Mouse (Mus musculus) limb, embryonic 14.5 days (tissue): ENCODE measurements at regions not wholly inside any gene's neighbourhood (a gene's known extent, or its start where the extent isn't known, plus 50 kb on each side); places are given as distances from the start of the nearest gene placed in this dataset.

Experiments used
- ATAC-seq: fragments of 200-750 bp; cut with Nextera tagmentation; 2 replicates; pipeline ENCODE4 v1.8.0; 2017; ENCODE audit warnings: low read depth, moderate number of reproducible peaks, moderate TSS enrichment; ENCODE audit not compliant: low FRiP score
- DNase-seq: peaks from one replicate; pipeline ENCODE4 v3.0.0-alpha.2; 2015; ENCODE audit warnings: low spot score
- H3K27ac ChIP-seq: fragments of 300-500 bp; sonication (generic); replicated peaks from 2 replicates; pipeline ENCODE4 v1.5.1; 2014; ENCODE audit warnings: low read depth, mild to moderate bottlenecking, low read length, moderate library complexity, mixed read lengths
- H3K27me3 ChIP-seq: fragments of 300-500 bp; sonication (generic); 2 replicates; pipeline ENCODE4 v1.6.1; 2014; ENCODE audit warnings: low read length, mixed read lengths; ENCODE audit not compliant: control insufficient read depth, insufficient read depth
- H3K36me3 ChIP-seq: fragments of 300-500 bp; sonication (generic); 2 replicates; pipeline ENCODE4 v1.6.1; 2014; ENCODE audit warnings: mild to moderate bottlenecking, low read length, moderate library complexity, mixed read lengths; ENCODE audit not compliant: control insufficient read depth, insufficient read depth
- H3K4me1 ChIP-seq: fragments of 300-500 bp; sonication (generic); 2 replicates; pipeline ENCODE4 v1.6.1; 2014; ENCODE audit warnings: antibody characterized with exemption, low read length, mixed read lengths; ENCODE audit not compliant: control insufficient read depth, insufficient read depth
- H3K4me2 ChIP-seq: fragments of 300-500 bp; sonication (generic); replicated peaks from 2 replicates; pipeline ENCODE4 v1.6.1; 2014; ENCODE audit warnings: low read depth, mild to moderate bottlenecking, low read length, moderate library complexity; ENCODE audit not compliant: severe bottlenecking
- H3K4me3 ChIP-seq: fragments of 300-500 bp; sonication (generic); replicated peaks from 2 replicates; pipeline ENCODE4 v1.5.1; 2014; ENCODE audit warnings: low read length
- H3K9ac ChIP-seq: fragments of 300-500 bp; sonication (generic); 2 replicates; pipeline ENCODE4 v1.6.1; 2014; ENCODE audit warnings: mild to moderate bottlenecking, low read depth, low read length, moderate library complexity; ENCODE audit not compliant: severe bottlenecking
- H3K9me3 ChIP-seq: fragments of 300-500 bp; sonication (generic); 2 replicates; pipeline ENCODE4 v1.6.1; 2016; ENCODE audit warnings: low read length; ENCODE audit not compliant: control insufficient read depth
- POLR2A ChIP-seq: fragments of 200-500 bp; IDR thresholded peaks from 2 replicates; pipeline ENCODE4 v1.8.0; 2012; ENCODE audit warnings: inconsistent platforms, mild to moderate bottlenecking, moderate library complexity, borderline replicate concordance; ENCODE audit not compliant: insufficient read depth, insufficient read length; ENCODE audit errors: extremely low read depth
- WGBS: fragments of 180-500 bp; shearing (Covaris S2); extraction: QIAGEN DNeasy Blood & Tissue Kit; methylation state at CpG from one replicate; pipeline ENCODE4 v1.1.7; 2014; 5-methylcytosine and 5-hydroxymethylcytosine counted together

DNA sequence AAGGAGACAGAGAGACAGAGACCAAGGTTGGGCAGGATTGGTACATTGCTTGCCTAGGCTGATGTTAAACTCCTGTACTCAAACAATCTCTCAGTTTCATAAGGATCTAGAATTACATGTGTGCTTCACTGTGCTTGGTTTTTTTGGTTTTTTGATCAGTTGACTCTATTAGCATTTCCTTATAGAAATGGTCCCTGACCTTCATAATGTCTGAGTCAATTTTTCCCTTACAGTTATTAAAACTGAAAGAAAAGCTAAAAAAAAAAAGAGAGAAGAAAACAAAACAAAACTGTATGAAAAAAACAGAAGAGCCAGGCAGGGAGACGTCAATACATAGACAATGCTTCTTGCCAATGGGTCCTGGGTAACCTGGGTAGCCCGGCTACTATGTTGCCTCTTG lies 102.9 kb upstream of the Paip1 start:
- no peak overlapping the region for H3K4me2 ChIP-seq
- DNase-seq, result no peak
- WGBS, result 94% methylated on average over 2 of the region's 2 CpGs

DNA sequence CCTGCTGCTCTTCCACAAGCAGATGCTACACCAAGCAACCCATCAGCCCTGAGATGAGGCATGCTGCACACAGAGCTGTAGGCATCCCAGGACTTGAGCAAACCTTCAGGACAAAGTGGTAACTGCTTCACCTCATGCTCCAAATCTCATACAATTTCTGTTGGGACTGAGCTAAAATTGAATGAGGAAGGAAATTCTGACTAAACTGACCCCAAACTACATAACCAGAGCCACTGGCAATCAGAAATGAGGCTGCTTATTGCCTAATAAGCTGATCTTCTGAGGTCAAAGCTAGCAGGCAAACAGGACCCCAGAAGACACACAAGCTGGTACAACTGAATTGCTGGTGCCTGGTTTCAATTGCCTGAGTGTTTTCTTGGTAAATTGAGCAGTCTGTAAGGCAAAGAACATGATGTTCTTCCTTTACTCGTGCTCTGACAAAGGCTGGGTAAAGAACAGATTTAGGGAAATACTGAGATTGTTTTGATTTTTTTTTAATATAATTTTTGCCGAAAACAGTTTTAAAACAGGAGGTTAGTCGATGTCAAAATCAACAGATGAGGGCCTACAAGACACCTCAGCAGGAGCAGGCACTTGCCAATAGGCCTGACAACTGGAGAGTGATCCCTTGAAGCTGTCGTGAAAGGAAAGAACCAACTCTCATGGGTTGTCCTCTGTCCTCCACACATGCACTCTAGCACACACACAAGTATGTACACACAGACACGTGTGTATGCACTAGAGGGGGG lies 101.3 kb upstream of the Paip1 start:
- no peak overlapping the region for H3K4me2 ChIP-seq
- no peaks in the 10 kb centered on the region for H3K4me1 ChIP-seq
- 87% methylated on average over 5 of the region's 5 CpGs for WGBS
- no peaks in the 10 kb centered on the region for H3K36me3 ChIP-seq
- H3K27me3 ChIP-seq, result no peaks in the 10 kb centered on the region
- H3K27ac ChIP-seq, result no peak overlapping the region
- no peak overlapping the region for H3K9ac ChIP-seq
- no peaks in the 10 kb centered on the region for H3K9me3 ChIP-seq
- TF ChIP-seq POLR2A, result no peak
- no peak for DNase-seq
- H3K4me3 ChIP-seq, result no peak overlapping the region
- no peak for ATAC-seq

More for the DNA sequence above, 102.9 kb upstream of the Paip1 start:
- no peak for ATAC-seq
- H3K9me3 ChIP-seq, result no peaks in the 10 kb centered on the region
- no peaks in the 10 kb centered on the region for H3K27me3 ChIP-seq
- no peak overlapping the region for H3K27ac ChIP-seq
- TF ChIP-seq POLR2A, result no peak
- no peak overlapping the region for H3K9ac ChIP-seq
- H3K36me3 ChIP-seq, result no peaks in the 10 kb centered on the region
- no peaks in the 10 kb centered on the region for H3K4me1 ChIP-seq
- H3K4me3 ChIP-seq, result no peak overlapping the region

DNA sequence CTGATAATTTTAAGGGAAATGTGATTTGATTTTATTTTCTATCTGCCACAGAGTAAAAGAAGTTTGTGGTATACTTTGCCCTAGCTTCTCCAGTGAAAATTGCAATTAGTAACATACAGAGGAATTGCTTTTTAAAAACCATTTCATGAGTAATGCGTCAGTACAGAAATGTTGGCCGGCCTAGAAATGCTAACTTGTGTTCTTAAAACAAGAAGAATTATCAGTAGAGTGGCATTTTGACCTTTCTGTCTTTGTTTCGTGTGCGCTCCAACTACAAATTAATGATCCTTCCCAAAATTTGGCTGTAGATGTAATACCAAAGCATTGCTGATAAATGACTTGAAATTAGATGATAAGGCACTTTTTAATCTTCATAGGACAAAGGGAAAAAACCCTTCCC lies 99.7 kb upstream of the Paip1 start:
- Histone ChIP-seq H3K27ac (no peak overlapping the region), H3K4me3 (no peak overlapping the region), H3K4me1 (no peaks in the 10 kb centered on the region), H3K9ac (no peak overlapping the region), H3K36me3 (no peaks in the 10 kb centered on the region), H3K27me3 (no peaks in the 10 kb centered on the region), H3K4me2 (no peak overlapping the region), H3K9me3 (no peaks in the 10 kb centered on the region)
- ATAC-seq (no peak), DNase-seq (no peak)
- WGBS, result 91% methylated on average over 4 of the region's 4 CpGs
- TF ChIP-seq POLR2A, result no peak

DNA sequence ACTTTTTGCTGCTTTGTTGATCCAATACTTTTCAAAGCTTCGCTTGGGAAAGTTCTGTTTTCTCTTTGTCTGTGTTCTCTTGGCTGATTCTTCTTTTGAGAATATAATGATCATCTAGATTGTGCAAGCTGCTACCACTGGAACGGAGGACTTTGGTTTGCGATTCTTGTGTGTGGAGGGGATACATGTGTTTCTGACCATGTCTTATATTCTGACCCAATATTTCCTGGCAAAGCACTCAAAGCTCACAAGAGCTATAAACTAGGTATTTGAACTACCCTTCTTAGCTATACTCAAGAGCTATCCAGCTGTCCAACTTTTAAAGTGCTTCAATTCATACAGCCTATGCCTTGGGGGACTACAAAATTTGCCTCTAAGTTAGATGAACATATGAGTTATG lies 96.6 kb upstream of the Paip1 start:
- Histone ChIP-seq H3K9me3 (no peaks in the 10 kb centered on the region), H3K4me2 (no peak overlapping the region), H3K4me1 (no peaks in the 10 kb centered on the region), H3K27ac (no peak overlapping the region), H3K27me3 (no peaks in the 10 kb centered on the region), H3K36me3 (peaks cover 11% of the 10 kb centered on the region; the same call in 1 of the 2 replicates), H3K9ac (no peak overlapping the region), H3K4me3 (no peak overlapping the region)
- DNase-seq (peak; percentile 49), ATAC-seq (no peak)
- 78% methylated on average over 3 of the region's 3 CpGs for WGBS
- TF ChIP-seq POLR2A, result no peak

DNA sequence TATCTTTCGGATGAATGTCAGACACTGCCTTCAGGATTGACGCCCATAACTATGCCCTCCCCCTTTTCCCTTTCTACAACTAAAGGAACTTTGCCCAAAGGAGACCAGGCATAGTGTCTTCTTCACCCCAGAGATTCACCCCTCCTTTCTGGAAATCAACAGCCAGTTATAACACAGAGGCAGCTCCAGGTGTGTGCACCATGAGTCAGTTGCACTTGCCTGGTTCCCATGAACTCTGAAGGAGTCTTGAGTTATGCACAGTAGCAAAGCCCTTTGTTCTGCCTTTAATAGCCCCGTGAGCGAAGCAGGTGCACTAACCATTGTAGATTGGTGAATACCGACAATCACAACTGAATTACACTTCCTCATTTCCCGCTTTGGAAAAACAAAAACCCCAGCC lies 94.5 kb upstream of the Paip1 start:
- H3K27me3 ChIP-seq, result no peaks in the 10 kb centered on the region
- no peaks in the 10 kb centered on the region for H3K9me3 ChIP-seq
- no peak for TF ChIP-seq POLR2A
- H3K4me2 ChIP-seq, result no peak overlapping the region
- WGBS, result 85% methylated on average over 6 of the region's 6 CpGs
- H3K36me3 ChIP-seq, result peaks cover 25% of the 10 kb centered on the region
- DNase-seq, result no peak
- no peak for ATAC-seq
- no peak overlapping the region for H3K27ac ChIP-seq
- H3K9ac ChIP-seq, result no peak overlapping the region
- no peak overlapping the region for H3K4me3 ChIP-seq
- no peaks in the 10 kb centered on the region for H3K4me1 ChIP-seq
